Mouse (Mus musculus) ES-Bruce4 (cell line): ENCODE measurements at regions not wholly inside any gene's neighbourhood (a gene's known extent, or its start where the extent isn't known, plus 50 kb on each side); places are given as distances from the start of the nearest gene placed in this dataset.

Source experiments
- CTCF ChIP-seq: IDR thresholded peaks from one replicate; pipeline ENCODE4 v1.8.1; 2011; ENCODE audit warnings: low read depth, low read length
- EP300 ChIP-seq: IDR thresholded peaks from 2 replicates; pipeline ENCODE4 v1.6.1; 2011; ENCODE audit warnings: low read depth, low read length; ENCODE audit not compliant: insufficient read depth
- POLR2A ChIP-seq: IDR thresholded peaks from one replicate; pipeline ENCODE4 v1.8.1; 2011; ENCODE audit warnings: low read length; ENCODE audit not compliant: insufficient read depth

GRCm38 (mm10) chr1:136714077-136714476, 89.4 kb downstream of the Zfp281 start:
- no peak for TF ChIP-seq CTCF
- no peak for TF ChIP-seq POLR2A
- TF ChIP-seq EP300: no peak
